Mouse (Mus musculus): ENCODE measurements around the gene Dpysl5. TPM values are rescaled to one million over a fixed set of nuclear protein-coding genes. Genes with fewer than 3 reads are reported as not detected.

The Dpysl5 gene
- total RNA-seq, 1 experiment from 2014 or later, result not detected

- no peak for ATAC-seq (replicated peaks in 1 of 2; ENCODE audit: insufficient read depth in 1 of 2, low FRiP score in 2 of 2, low TSS enrichment in 1 of 2, low read depth in 1 of 2, poor library complexity in 2 of 2, severe bottlenecking in 2 of 2)
Observed at GRCm38 (mm10) chr5:30841896-30842295, 130.5 kb downstream of the Dpysl5 start.

Other genes starting within 250 kb of the Dpysl5 start
- 0.06 TPM in 1 of 2 replicates, not detected in the other for gene Otof, start 249.6 kb upstream of the Dpysl5 start, total RNA-seq (2017)
- not detected in 2 replicates for gene 1700001C02Rik, start 245.5 kb upstream of the Dpysl5 start, total RNA-seq (2017)
- not detected in 2 replicates for gene Cib4, start 165.7 kb upstream of the Dpysl5 start, total RNA-seq (2017)
- 0.38 and 0.60 TPM in 2 replicates for gene Kcnk3, start 123.4 kb upstream of the Dpysl5 start, total RNA-seq (2017)
- 3.3 and 5.7 TPM in 2 replicates for gene Slc35f6, start 63.6 kb upstream of the Dpysl5 start, total RNA-seq (2017)
- 74.1 and 81.4 TPM in 2 replicates for gene Cenpa, start 44.8 kb upstream of the Dpysl5 start, total RNA-seq (2017)
- gene Mapre3, start 103.1 kb downstream of the Dpysl5 start, total RNA-seq (2017), result 0.88 and 2.8 TPM in 2 replicates
- 12.0 and 17.8 TPM in 2 replicates for gene Tmem214, start 156.4 kb downstream of the Dpysl5 start, total RNA-seq (2017)
- gene Agbl5, start 177.1 kb downstream of the Dpysl5 start, total RNA-seq (2017), result 19.3 and 25.6 TPM in 2 replicates
- 190 and 197 TPM in 2 replicates for gene Ost4, start 196.2 kb downstream of the Dpysl5 start, total RNA-seq (2017)
- gene Emilin1, start 201.8 kb downstream of the Dpysl5 start, total RNA-seq (2017), result 31.9 and 48.9 TPM in 2 replicates
- gene Khk, start 209.9 kb downstream of the Dpysl5 start, total RNA-seq (2017), result 69.2 and 71.8 TPM in 2 replicates
- not detected in 2 replicates for gene Cgref1, start 234.0 kb downstream of the Dpysl5 start, total RNA-seq (2017)
- gene Preb, start 248.8 kb downstream of the Dpysl5 start, total RNA-seq (2017), result 56.5 and 72.3 TPM in 2 replicates